Mouse (Mus musculus): ENCODE measurements around the gene Kpnb1. TPM values are rescaled to one million over a fixed set of nuclear protein-coding genes. Genes with fewer than 3 reads are reported as not detected.

Kpnb1 gene
- total RNA-seq, 2 experiments from 2014 or later: 114 to 119 TPM

- intact Hi-C loops (cut with DNase I): loop anchor here (5.0 kb wide), 1 partner anchor 129 kb away; the partner anchor contains the start of gene Mrpl45
- DNase-seq (ENCODE audit: low spot score in 2 of 2): no peak
Observed at GRCm38 (mm10) chr11:97188643-97188955, 918 bp upstream of the Kpnb1 start.

DNA sequence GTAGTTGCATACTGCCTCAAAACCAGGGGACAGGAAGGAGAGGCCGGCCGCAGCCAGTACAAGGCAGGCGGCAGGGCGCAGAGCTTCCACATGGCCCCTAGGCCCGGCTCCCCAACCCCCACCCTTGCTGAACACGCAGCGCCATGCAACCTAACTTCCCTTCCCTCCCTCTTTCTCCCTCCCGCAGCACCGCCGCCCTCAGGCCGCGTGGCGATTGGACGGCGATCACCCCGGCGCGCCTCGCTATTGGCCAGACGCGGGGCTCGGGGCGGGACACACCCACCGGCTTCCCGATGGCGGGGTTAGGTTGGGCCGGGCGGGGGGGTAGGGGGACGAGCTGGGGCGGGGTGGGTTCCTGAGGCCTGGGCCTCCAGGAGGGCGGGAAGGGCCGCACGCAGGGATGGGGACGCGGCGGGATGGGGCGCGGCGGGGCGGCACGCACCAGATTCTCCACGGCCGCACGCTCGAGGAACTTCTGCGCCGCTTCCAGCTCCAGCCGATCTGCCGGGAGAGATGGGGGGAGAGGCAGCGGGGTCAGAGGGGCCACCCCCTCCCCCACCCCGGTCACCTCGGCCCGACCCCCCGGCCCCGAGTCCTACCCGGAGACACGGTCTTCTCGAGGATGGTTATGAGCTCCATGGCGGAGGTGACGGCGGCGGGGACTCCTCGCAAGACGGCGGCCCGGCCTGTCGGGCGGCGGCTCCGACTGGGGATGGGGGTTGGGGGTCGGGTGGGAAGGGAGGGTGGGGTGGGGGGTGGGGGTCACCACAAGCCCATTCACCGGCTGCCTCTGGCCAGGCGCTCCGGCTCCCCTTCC is 526 bp downstream of the Kpnb1 start:
- peak; percentile 98 for DNase-seq (ENCODE audit: low spot score in 2 of 2)
- intact Hi-C loops (cut with DNase I): loop anchor here (5.0 kb wide), 1 partner anchor 130 kb away; the partner anchor contains the start of gene Mrpl45

DNA sequence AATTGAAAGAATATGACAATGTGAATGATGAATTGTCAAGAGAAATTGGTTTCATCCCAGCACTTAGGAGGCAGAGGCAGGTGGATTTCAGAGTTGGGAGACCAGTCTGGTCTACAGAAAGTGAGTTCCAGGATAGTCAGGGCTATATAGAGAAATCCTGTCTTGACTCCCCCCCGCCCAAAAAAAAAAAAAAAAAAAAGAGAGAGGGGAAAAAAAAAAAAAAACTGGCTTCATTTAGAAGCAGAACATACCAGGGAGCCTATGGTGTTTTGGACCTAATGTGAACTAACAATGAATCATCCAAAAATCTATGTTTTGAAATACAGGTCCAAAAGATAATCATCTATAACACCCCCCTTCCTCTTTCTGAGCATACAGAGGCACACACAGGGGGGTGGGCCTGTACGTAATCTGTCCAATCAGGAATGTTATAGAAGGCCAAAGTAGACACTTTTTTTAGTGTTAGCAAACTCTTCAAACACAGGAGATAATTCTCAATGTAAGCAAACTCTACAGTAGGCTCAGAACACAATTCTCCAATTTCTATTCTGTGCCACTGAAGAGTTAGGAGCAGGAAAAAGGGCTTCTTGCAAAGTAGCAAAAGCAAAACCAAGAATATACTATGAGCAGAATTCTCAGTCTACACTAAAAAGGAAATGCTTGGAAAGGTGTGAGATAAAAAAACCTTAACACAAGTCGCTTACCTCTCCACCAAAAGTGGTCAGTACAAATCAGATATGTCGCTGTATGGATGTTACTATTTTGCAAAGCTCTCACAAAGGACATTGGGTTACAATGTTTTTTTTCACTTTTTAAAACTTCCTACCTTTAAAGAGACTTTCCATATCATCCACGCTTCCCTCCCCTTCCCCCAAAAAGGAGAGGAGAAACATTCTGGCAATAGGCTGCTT is 1.7 kb downstream of the Kpnb1 start:
- no peak for DNase-seq (ENCODE audit: low spot score in 2 of 2)
- intact Hi-C loops (cut with DNase I): loop anchor here (5.0 kb wide), 1 partner anchor 131 kb away; the partner anchor contains the start of gene Mrpl45

GRCm38 (mm10) chr11:97184875-97185274 is 2.8 kb downstream of the Kpnb1 start:
- no peak for DNase-seq (ENCODE audit: low spot score in 2 of 2)
- intact Hi-C loops (cut with DNase I): loop anchor here (5.0 kb wide), 1 partner anchor 132 kb away; the partner anchor contains the start of gene Mrpl45

DNA sequence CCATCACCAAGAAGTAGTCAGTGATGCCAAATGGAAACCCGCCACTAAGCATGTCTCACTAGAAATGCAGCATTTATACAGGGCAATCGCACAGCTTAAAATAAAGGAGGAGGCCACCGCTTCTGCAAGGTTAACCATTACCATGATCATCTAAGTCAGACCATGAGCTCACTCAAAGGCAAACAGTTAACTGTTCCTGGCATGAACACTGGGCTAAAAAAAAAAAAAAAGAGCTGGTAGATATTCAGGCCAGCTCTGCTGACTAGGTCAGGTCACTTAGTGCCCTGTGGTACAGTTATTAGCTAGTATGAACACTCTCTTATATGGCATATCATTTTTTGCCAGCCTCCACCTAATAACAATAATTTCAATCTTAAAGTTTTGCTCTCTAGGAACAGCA is 5.2 kb downstream of the Kpnb1 start:
- intact Hi-C loops (cut with DNase I): no loop called here
- DNase-seq (ENCODE audit: low spot score in 2 of 2): no peak

- DNase-seq (ENCODE audit: low spot score in 2 of 2): no peak
- intact Hi-C loops (cut with DNase I): no loop called here
Observed at GRCm38 (mm10) chr11:97181061-97181460, 6.6 kb downstream of the Kpnb1 start.

DNA sequence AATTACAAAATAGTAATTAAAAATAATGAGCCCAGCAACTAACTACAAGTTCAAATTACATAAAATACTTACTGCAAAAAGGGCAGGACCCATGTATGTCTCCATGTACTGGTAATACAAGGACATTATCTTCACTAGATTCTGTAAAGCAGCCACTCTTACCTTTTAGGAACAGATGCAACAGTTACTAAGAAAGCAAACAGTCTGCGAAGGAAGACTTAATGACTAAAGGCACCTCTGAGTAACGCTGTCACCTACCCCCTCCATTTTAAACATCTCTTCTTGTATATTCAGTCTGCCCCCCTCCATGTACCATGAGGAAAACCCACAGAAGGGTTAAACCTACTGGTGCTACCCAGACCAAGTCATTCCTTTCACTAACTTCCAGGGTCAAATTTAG is 9.5 kb downstream of the Kpnb1 start:
- DNase-seq (ENCODE audit: low spot score in 2 of 2): no peak
- intact Hi-C loops (cut with DNase I): loop anchor here (5.0 kb wide), 1 partner anchor 106 kb away; no protein-coding TSS in a partner anchor

GRCm38 (mm10) chr11:97176851-97177250 is 10.8 kb downstream of the Kpnb1 start:
- DNase-seq (ENCODE audit: low spot score in 2 of 2): no peak
- intact Hi-C loops (cut with DNase I): loop anchor here (5.0 kb wide), 1 partner anchor 105 kb away; no protein-coding TSS in a partner anchor

- DNase-seq (ENCODE audit: low spot score in 2 of 2): peak; percentile 46 to 54
- intact Hi-C loops (cut with DNase I): loop anchor here (5.0 kb wide), 1 partner anchor 103 kb away; no protein-coding TSS in a partner anchor
Observed at GRCm38 (mm10) chr11:97175499-97175898, 12.2 kb downstream of the Kpnb1 start.

- intact Hi-C loops (cut with DNase I): no loop called here
- DNase-seq (ENCODE audit: low spot score in 2 of 2): no peak
Observed at GRCm38 (mm10) chr11:97160341-97160740, 27.3 kb downstream of the Kpnb1 start.

- no peak for DNase-seq (ENCODE audit: low spot score in 2 of 2)
- intact Hi-C loops (cut with DNase I): no loop called here
Observed at GRCm38 (mm10) chr11:97156999-97157398, 30.7 kb downstream of the Kpnb1 start.

GRCm38 (mm10) chr11:97152662-97153287 is 34.9 kb downstream of the Kpnb1 start:
- intact Hi-C loops (cut with DNase I): no loop called here
- DNase-seq (ENCODE audit: low spot score in 2 of 2): no peak

GRCm38 (mm10) chr11:97152023-97152426 is 35.7 kb downstream of the Kpnb1 start:
- intact Hi-C loops (cut with DNase I): no loop called here
- DNase-seq (ENCODE audit: low spot score in 2 of 2): no peak

DNA sequence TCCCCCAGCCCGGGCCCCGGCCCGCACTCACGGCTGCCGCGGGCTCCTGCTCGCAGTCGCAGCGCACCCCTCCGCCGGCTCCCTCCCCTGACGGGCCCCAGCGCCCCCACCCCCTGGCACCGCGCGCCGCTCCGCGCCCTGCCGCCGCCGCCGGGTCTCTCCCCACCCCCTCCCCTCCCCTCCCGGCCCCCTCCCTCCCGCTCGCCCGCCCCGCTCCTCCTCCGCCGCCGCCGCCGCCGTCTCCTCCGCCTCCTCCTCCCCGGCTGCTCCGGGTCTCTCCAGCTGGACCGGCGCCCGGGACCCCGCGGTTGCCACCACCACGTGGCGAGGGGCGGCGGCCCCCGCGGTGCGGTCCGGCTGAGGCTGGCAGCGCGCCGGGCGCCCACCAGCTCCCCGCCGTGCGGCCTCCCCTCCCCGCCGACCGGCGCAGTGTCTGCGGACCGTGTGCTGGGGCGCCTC is 36.3 kb downstream of the Kpnb1 start, which contains the start of gene Tbkbp1:
Gene Tbkbp1 (minus strand): TSS at position 153 of the 459 bp plus-strand sequence.
- DNase-seq (ENCODE audit: low spot score in 2 of 2): peak in 1 of 2 experiments; percentile 57
- intact Hi-C loops (cut with DNase I): no loop called here

DNA sequence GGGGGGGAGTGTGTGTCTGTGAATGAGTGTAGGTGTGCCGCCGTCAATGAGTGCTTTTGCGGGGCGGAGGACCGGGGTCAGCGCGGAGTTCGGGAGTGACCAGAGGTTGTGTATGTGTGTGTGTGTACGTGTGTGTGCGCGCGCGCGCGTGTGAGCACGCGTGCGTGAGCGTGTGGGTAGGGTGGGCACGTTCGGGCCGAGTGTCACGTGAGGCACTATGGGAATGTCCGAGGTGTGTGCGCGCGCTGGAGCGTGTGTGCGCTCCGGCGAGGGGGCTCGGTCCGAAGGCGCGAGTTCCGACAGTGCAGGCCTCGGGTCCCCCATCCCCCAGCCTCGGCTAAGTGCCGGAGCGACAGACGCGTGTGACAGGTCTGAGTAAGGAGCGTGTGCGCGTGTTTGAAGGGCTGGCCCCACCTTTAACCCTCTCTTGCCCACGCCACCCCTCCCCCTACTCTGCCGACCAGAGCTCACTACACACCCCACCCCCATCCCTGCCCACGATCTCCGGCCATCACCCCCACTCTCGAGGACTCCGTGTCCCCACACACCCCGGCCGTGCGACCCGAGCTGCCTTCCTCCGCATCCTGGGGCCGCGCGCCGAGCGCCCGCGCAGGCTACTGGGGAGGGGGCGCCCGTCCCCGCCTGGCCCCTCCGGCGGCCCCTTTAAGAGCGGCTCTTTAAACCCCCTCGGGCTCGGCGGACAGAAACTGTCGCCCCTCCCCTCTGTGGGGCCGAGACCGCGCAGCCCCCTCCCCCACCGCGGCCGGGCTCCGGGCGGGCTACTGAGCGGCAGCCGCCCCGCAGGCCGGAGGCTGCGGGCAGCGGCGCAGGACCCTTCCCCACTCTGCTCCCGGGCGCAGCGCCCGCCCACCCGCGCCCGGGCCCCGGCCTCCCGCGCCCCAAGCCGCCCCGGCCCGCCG is 37.0 kb downstream of the Kpnb1 start:
- peak; percentile 53 to 67 for DNase-seq (ENCODE audit: low spot score in 2 of 2)
- intact Hi-C loops (cut with DNase I): no loop called here

GRCm38 (mm10) chr11:97149995-97150410 is 37.7 kb downstream of the Kpnb1 start:
- peak; percentile 52 to 59 for DNase-seq (ENCODE audit: low spot score in 2 of 2)
- intact Hi-C loops (cut with DNase I): loop anchor here (5.0 to 10.0 kb wide), 2 partner anchors 78 to 165 kb away; partner anchors contain the start of gene Sp2

GRCm38 (mm10) chr11:97149026-97149425 is 38.7 kb downstream of the Kpnb1 start:
- no peak for DNase-seq (ENCODE audit: low spot score in 2 of 2)
- intact Hi-C loops (cut with DNase I): loop anchor here (5.0 to 10.0 kb wide), 2 partner anchors 77 to 164 kb away; partner anchors contain the start of gene Sp2

GRCm38 (mm10) chr11:97148591-97148990 is 39.1 kb downstream of the Kpnb1 start:
- intact Hi-C loops (cut with DNase I): loop anchor here (5.0 to 10.0 kb wide), 2 partner anchors 76 to 164 kb away; partner anchors contain the start of gene Sp2
- no peak for DNase-seq (ENCODE audit: low spot score in 2 of 2)
